In genomic region chr6:89481192-89481591, GRCm38 (mm10) we compare ENCODE assay signal across 19 mouse cellular contexts.
DNase-seq lines count a peak whose midpoint lies in the region; ATAC-seq and TF ChIP-seq lines count a peak whose summit lies in the region.
"Had no signal": no experiment of that assay in that cellular context is flagged by ENCODE, and none has a peak within 500 bp of the region (broad histone marks: within the 10 kb centered on the region; RNA-seq: fewer than 3 reads in every experiment).

No protein-coding gene starts in this region.

- 87% methylated on average over 4 of the region's 4 CpGs for WGBS in forebrain, embryonic 10.5 days
- WGBS in forebrain, embryonic 11.5 days = 86% methylated on average over 4 of the region's 4 CpGs
- whole genome bisulfite sequencing in lung, postnatal 0 days = 37% methylated on average over 4 of the region's 4 CpGs

- no peak for TF ChIP-seq CTCF in lung, postnatal 0 days (IDR thresholded peaks at IDR 0.05)

- DNase-seq in forebrain, embryonic 10.5 days (ENCODE audit: extremely low spot score, low spot score) = peak; percentile 5
- DNase-seq in forebrain, embryonic 11.5 days (ENCODE audit: low spot score) = no peak
- DNase-seq in lung, postnatal 0 days (ENCODE audit: low spot score) = no peak
- DNase-seq in lung, postnatal 14 days = no peak
- DNase-seq: adrenal gland, adult 2 months; adrenal gland, adult 8-10 months; adrenal gland, postnatal 10 days; adrenal gland, postnatal 14 days; adrenal gland, postnatal 25 days; adrenal gland, postnatal 36 days; B cell, adult 2 months; cerebellum, adult 11 months; cerebellum, adult 11-12 months; cerebellum, adult 18-20 months had no signal

- H3K4me1 ChIP-seq in forebrain, embryonic 10.5 days = no peaks in the 10 kb centered on the region
- H3K4me1 ChIP-seq in forebrain, embryonic 11.5 days (replicated peaks; ENCODE audit: control insufficient read depth, insufficient read depth, low read length) = no peaks in the 10 kb centered on the region
- no peaks in the 10 kb centered on the region for H3K4me1 ChIP-seq in lung, postnatal 0 days (ENCODE audit: insufficient read depth, low read depth, low read length)

- H3K27me3 ChIP-seq in forebrain, embryonic 10.5 days (ENCODE audit: poor library complexity, severe bottlenecking) = no peaks in the 10 kb centered on the region
- H3K27me3 ChIP-seq in forebrain, embryonic 11.5 days (ENCODE audit: control insufficient read depth, insufficient read depth, low read length) = no peaks in the 10 kb centered on the region
- H3K27me3 ChIP-seq in lung, postnatal 0 days (replicated peaks; ENCODE audit: insufficient read depth, low read length) = no peaks in the 10 kb centered on the region
- H3K27me3 ChIP-seq: CH12.LX, Patski had no signal

- no peak overlapping the region for H3K9ac ChIP-seq in forebrain, embryonic 11.5 days (ENCODE audit: low read length)
- H3K9ac ChIP-seq in lung, postnatal 0 days (replicated peaks; ENCODE audit: low read depth) = no peak overlapping the region

- no peaks in the 10 kb centered on the region for H3K36me3 ChIP-seq in forebrain, embryonic 10.5 days (replicated peaks)
- no peaks in the 10 kb centered on the region for H3K36me3 ChIP-seq in forebrain, embryonic 11.5 days (ENCODE audit: control insufficient read depth, insufficient read depth, low read length)
- H3K36me3 ChIP-seq in lung, postnatal 0 days (ENCODE audit: insufficient read depth, low read length) = no peaks in the 10 kb centered on the region
- H3K36me3 ChIP-seq: G1E had no signal

- H3K4me3 ChIP-seq in forebrain, embryonic 10.5 days = no peak overlapping the region
- no peak overlapping the region for H3K4me3 ChIP-seq in forebrain, embryonic 11.5 days (ENCODE audit: low read depth, low read length)
- H3K4me3 ChIP-seq in lung, postnatal 0 days (ENCODE audit: low read depth, low read length) = no peak overlapping the region

- H3K4me2 ChIP-seq in forebrain, embryonic 11.5 days (ENCODE audit: low read depth, low read length, severe bottlenecking) = no peak overlapping the region
- no peak overlapping the region for H3K4me2 ChIP-seq in lung, postnatal 0 days (replicated peaks; ENCODE audit: low read depth, low read length)

- no peaks in the 10 kb centered on the region for H3K9me3 ChIP-seq in forebrain, embryonic 10.5 days
- H3K9me3 ChIP-seq in forebrain, embryonic 11.5 days (ENCODE audit: control insufficient read depth, low read length) = no peaks in the 10 kb centered on the region
- no peaks in the 10 kb centered on the region for H3K9me3 ChIP-seq in lung, postnatal 0 days (ENCODE audit: low read length)
- H3K9me3 ChIP-seq: G1E had no signal

- H3K27ac ChIP-seq in forebrain, embryonic 10.5 days = no peak overlapping the region
- H3K27ac ChIP-seq in forebrain, embryonic 11.5 days (ENCODE audit: low read depth, low read length) = no peak overlapping the region
- H3K27ac ChIP-seq in lung, postnatal 0 days (ENCODE audit: low read length) = no peak overlapping the region

- no peak for ATAC-seq in forebrain, embryonic 11.5 days (replicated peaks; ENCODE audit: low FRiP score)
- no peak; the same call in 1 of the 2 replicates for ATAC-seq in lung, postnatal 0 days
- ATAC-seq: activated CD4-positive, CD25-positive, alpha-beta regulatory T cell, adult 4 months; CD4-positive, CD25-positive, alpha-beta regulatory T cell, adult 4 months; Patski had no signal

- TF ChIP-seq EP300 in lung, postnatal 0 days (IDR thresholded peaks at IDR 0.05) = peak; percentile 91
